8 mouse cellular contexts compared by ENCODE assay signal in the genomic region with DNA sequence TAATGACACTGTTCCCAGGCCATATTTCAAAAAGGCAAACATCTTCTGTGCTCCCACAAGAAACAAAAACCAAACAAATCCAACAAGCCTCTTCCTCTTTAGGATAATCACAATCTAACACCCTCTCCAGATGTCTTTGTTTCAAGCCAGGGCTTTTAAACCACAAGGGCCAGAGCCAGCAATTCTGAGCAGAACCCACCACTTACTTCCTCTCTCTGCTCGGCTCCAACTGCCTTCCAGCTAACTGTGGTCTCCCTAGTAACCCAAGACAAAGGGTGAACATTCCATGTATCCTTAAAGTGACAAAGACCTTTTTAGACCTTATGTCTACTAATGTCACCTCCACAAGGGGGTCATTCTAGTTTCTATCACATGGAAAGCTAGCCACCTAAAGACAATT. TPM values are rescaled to one million over a fixed set of nuclear protein-coding genes. Genes with fewer than 3 reads are reported as not detected.
DNase-seq lines count a peak whose midpoint lies in the region; ATAC-seq lines count a peak whose summit lies in the region.

No protein-coding gene starts in this region.

- peak; percentile 56 to 62 for DNase-seq in right cerebral cortex, postnatal 10 days (ENCODE audit: low spot score in 2 of 2)
- DNase-seq in right cerebral cortex, adult 2 months (ENCODE audit: low spot score in 2 of 2): no peak
- DNase-seq in embryonic facial prominence, embryonic 14.5 days (ENCODE audit: low spot score): peak; percentile 65
- DNase-seq in heart, postnatal 4 days: peak; percentile 57
- DNase-seq in midbrain, embryonic 11.5 days (ENCODE audit: low spot score, missing footprints): peak; percentile 89
- DNase-seq in yolk sac, embryonic 10.5 days (ENCODE audit: low spot score): no peak
- no peak for DNase-seq in thymus, postnatal 36 days
- DNase-seq in spleen, postnatal 36 days (ENCODE audit: low spot score in 2 of 2): no peak

- peak overlapping the region; percentile 40; the same call in 1 of the 2 replicates for H3K27ac ChIP-seq in embryonic facial prominence, embryonic 14.5 days (replicated peaks; ENCODE audit: low read depth, low read length)
- H3K27ac ChIP-seq in midbrain, embryonic 11.5 days (ENCODE audit: low read depth, low read length): peak overlapping the region; percentile 23

- H3K9me3 ChIP-seq in embryonic facial prominence, embryonic 14.5 days (ENCODE audit: control insufficient read depth, low read length): no peaks in the 10 kb centered on the region
- no peaks in the 10 kb centered on the region for H3K9me3 ChIP-seq in midbrain, embryonic 11.5 days (ENCODE audit: control insufficient read depth, low read length)

- no peak overlapping the region for H3K4me3 ChIP-seq in embryonic facial prominence, embryonic 14.5 days (ENCODE audit: low read depth, low read length)
- H3K4me3 ChIP-seq in midbrain, embryonic 11.5 days (ENCODE audit: low read depth, low read length): no peak overlapping the region

- H3K4me2 ChIP-seq in embryonic facial prominence, embryonic 14.5 days (ENCODE audit: low read depth, low read length): no peak overlapping the region
- peak overlapping the region; percentile 14; the same call in 1 of the 2 replicates for H3K4me2 ChIP-seq in midbrain, embryonic 11.5 days

- peaks cover 33% of the 10 kb centered on the region for H3K36me3 ChIP-seq in embryonic facial prominence, embryonic 14.5 days (ENCODE audit: control insufficient read depth, insufficient read depth, low read length)
- peaks cover 4% of the 10 kb centered on the region; the same call in 1 of the 2 replicates for H3K36me3 ChIP-seq in midbrain, embryonic 11.5 days (ENCODE audit: control insufficient read depth, insufficient read depth, low read length)

- H3K4me1 ChIP-seq in embryonic facial prominence, embryonic 14.5 days (ENCODE audit: control insufficient read depth, insufficient read depth, low read length): no peaks in the 10 kb centered on the region
- H3K4me1 ChIP-seq in midbrain, embryonic 11.5 days (ENCODE audit: control insufficient read depth, insufficient read depth, low read length): peaks cover 10% of the 10 kb centered on the region; the same call in 1 of the 2 replicates

- H3K9ac ChIP-seq in embryonic facial prominence, embryonic 14.5 days (ENCODE audit: low read depth, low read length): no peak overlapping the region
- H3K9ac ChIP-seq in midbrain, embryonic 11.5 days (ENCODE audit: low read length): peak overlapping the region; percentile 17; the same call in 1 of the 2 replicates

- no peaks in the 10 kb centered on the region for H3K27me3 ChIP-seq in embryonic facial prominence, embryonic 14.5 days (replicated peaks; ENCODE audit: control insufficient read depth, insufficient read depth, low read length)
- H3K27me3 ChIP-seq in midbrain, embryonic 11.5 days (ENCODE audit: control insufficient read depth, insufficient read depth, low read length): no peaks in the 10 kb centered on the region

- 10% methylated on average over 1 of the region's 1 CpGs for WGBS in embryonic facial prominence, embryonic 14.5 days
- 0% methylated on average over 1 of the region's 1 CpGs for WGBS in midbrain, embryonic 11.5 days

- peak; percentile 65; the same call in 1 of the 2 replicates for ATAC-seq in embryonic facial prominence, embryonic 14.5 days (ENCODE audit: low read depth)
- ATAC-seq in midbrain, embryonic 11.5 days (ENCODE audit: low FRiP score): peak; percentile 76; the same call in 1 of the 2 replicates

RNA-seq across cellular contexts. Expression of gene Dido1, which starts 17.2 kb away (rescaled TPM):
- 26.0 and 27.8 TPM in 2 replicates for polyA plus RNA-seq in embryonic facial prominence, embryonic 14.5 days (2014; fragmentation: Nextera tagmentation; extraction: Ambion mirVana)
- total RNA-seq in heart, postnatal 4 days (2021): 10 to 100 TPM; 40.5 to 44.0 TPM
- 28.8 and 30.5 TPM in 2 replicates for polyA plus RNA-seq in midbrain, embryonic 11.5 days (2014; fragmentation: Nextera tagmentation; extraction: Ambion mirVana)

RNA-seq across cellular contexts. Expression of gene Gid8, which starts 17.3 kb away (rescaled TPM):
- polyA plus RNA-seq in embryonic facial prominence, embryonic 14.5 days (2014; fragmentation: Nextera tagmentation; extraction: Ambion mirVana): 56.8 and 59.4 TPM in 2 replicates
- 10 to 100 TPM; 68.5 to 69.9 TPM for total RNA-seq in heart, postnatal 4 days (2021)
- polyA plus RNA-seq in midbrain, embryonic 11.5 days (2014; fragmentation: Nextera tagmentation; extraction: Ambion mirVana): 63.3 and 63.4 TPM in 2 replicates

RNA-seq across cellular contexts. Expression of gene Slc17a9, which starts 32.4 kb away (rescaled TPM):
- polyA plus RNA-seq in embryonic facial prominence, embryonic 14.5 days (2014; fragmentation: Nextera tagmentation; extraction: Ambion mirVana): 1.5 and 2.9 TPM in 2 replicates
- total RNA-seq in heart, postnatal 4 days (2021): under 1 TPM; 0.69 to 0.88 TPM
- polyA plus RNA-seq in midbrain, embryonic 11.5 days (2014; fragmentation: Nextera tagmentation; extraction: Ambion mirVana): 0.19 TPM in 1 of 2 replicates, not detected in the other

RNA-seq across cellular contexts. Expression of gene Tcfl5, which starts 50.1 kb away (rescaled TPM):
- polyA plus RNA-seq in embryonic facial prominence, embryonic 14.5 days (2014; fragmentation: Nextera tagmentation; extraction: Ambion mirVana): 0.34 and 0.88 TPM in 2 replicates
- under 1 TPM; 0.20 to 0.26 TPM for total RNA-seq in heart, postnatal 4 days (2021)
- polyA plus RNA-seq in midbrain, embryonic 11.5 days (2014; fragmentation: Nextera tagmentation; extraction: Ambion mirVana): 0.18 and 0.23 TPM in 2 replicates

Comparison
In these comparisons a context has a peak if more than half of its experiments do, and no peak if none do; other contexts are left out.
1. DNase-seq: peak in right cerebral cortex, postnatal 10 days (2 of 2), embryonic facial prominence, embryonic 14.5 days (single experiment), heart, postnatal 4 days (single experiment) and midbrain, embryonic 11.5 days (single experiment); none in right cerebral cortex, adult 2 months (0 of 2), yolk sac, embryonic 10.5 days (single experiment), thymus, postnatal 36 days (0 of 2) and spleen, postnatal 36 days (0 of 2).